Mouse (Mus musculus) MEL (cell line): Measurements from ENCODE around the gene Ica1l. TPM values are rescaled to one million over a fixed set of nuclear protein-coding genes. Genes with fewer than 3 reads are reported as not detected.
"Not testable (repeated sequence)": the region's sequence is repeated elsewhere in the genome, so short reads cannot be mapped to it uniquely, and the experiment has no call there.

Experiments
- DNase-seq: peaks from one replicate; pipeline ENCODE4 v3.0.0; 2011; ENCODE audit warnings: low read depth, low spot score
- H3K27ac ChIP-seq: 2 replicates; pipeline ENCODE4 v1.5.1; 2012; ENCODE audit warnings: low read depth, mild to moderate bottlenecking, control low read depth, low read length, moderate library complexity; ENCODE audit not compliant: control insufficient read depth
- H3K27me3 ChIP-seq, 2 experiments: fragments of 150-350 bp in 1 of 2; sonication (generic) in 1 of 2; 2 replicates each; pipeline ENCODE4 v1.6.1; 2012; ENCODE audit warnings: low read length in 2 of 2, mild to moderate bottlenecking in 2 of 2, improper control_type of control experiment in 1 of 2, moderate library complexity in 1 of 2; ENCODE audit not compliant: insufficient read depth in 2 of 2, control insufficient read depth in 1 of 2
- H3K36me3 ChIP-seq, 2 experiments: 2 replicates each; pipeline ENCODE4 v1.6.1; 2012 to 2014; ENCODE audit warnings: low read length in 2 of 2, improper control_type of control experiment in 1 of 2, inconsistent platforms in 1 of 2, mild to moderate bottlenecking in 1 of 2; ENCODE audit not compliant: insufficient read depth in 2 of 2, control insufficient read depth in 1 of 2
- H3K4me1 ChIP-seq, 2 experiments: fragments of 150-350 bp in 1 of 2; sonication (generic) in 1 of 2; 2 replicates each; pipeline ENCODE4 v1.6.1; 2012; ENCODE audit warnings: low read length in 2 of 2, improper control_type of control experiment in 1 of 2, mild to moderate bottlenecking in 1 of 2; ENCODE audit not compliant: insufficient read depth in 2 of 2, control insufficient read depth in 1 of 2
- H3K4me3 ChIP-seq, 2 experiments: fragments of 150-350 bp in 1 of 2; sonication (generic) in 1 of 2; 2 replicates each; pipeline ENCODE4 v1.5.1; 2012; ENCODE audit warnings: low read depth in 2 of 2, low read length in 2 of 2, mild to moderate bottlenecking in 2 of 2, moderate library complexity in 2 of 2, control low read depth in 1 of 2, improper control_type of control experiment in 1 of 2; ENCODE audit not compliant: control insufficient read depth in 1 of 2, insufficient read depth in 1 of 2
- H3K79me2 ChIP-seq: 2 replicates; pipeline ENCODE4 v1.6.1; 2012; ENCODE audit warnings: mild to moderate bottlenecking, low read length, moderate library complexity; ENCODE audit not compliant: control insufficient read depth, poor library complexity, insufficient read depth
- H3K9ac ChIP-seq: 2 replicates; pipeline ENCODE4 v1.6.1; 2012; ENCODE audit warnings: low read depth, mild to moderate bottlenecking, control low read depth, low read length, moderate library complexity; ENCODE audit not compliant: control insufficient read depth, poor library complexity, severe bottlenecking
- H3K9me3 ChIP-seq: fragments of 150-350 bp; sonication (generic); replicated peaks from 2 replicates; pipeline ENCODE4 v1.6.1; 2012; ENCODE audit warnings: mild to moderate bottlenecking, low read length, improper control_type of control experiment, moderate library complexity; ENCODE audit not compliant: insufficient read depth
- CHD1 ChIP-seq: IDR thresholded peaks from 2 replicates; pipeline ENCODE4 v1.6.1; 2012; ENCODE audit warnings: low read depth, mild to moderate bottlenecking, inconsistent platforms, low read length, improper control_type of control experiment
- CHD2 ChIP-seq: IDR thresholded peaks from 2 replicates; pipeline ENCODE4 v1.6.1; 2011; ENCODE audit warnings: low read length, improper control_type of control experiment
- ELF1 ChIP-seq: IDR thresholded peaks from 2 replicates; pipeline ENCODE4 v1.6.1; 2014; ENCODE audit warnings: low read depth, mild to moderate bottlenecking, inconsistent platforms, low read length, improper control_type of control experiment, moderate library complexity
- ETS1 ChIP-seq: IDR thresholded peaks from 2 replicates; pipeline ENCODE4 v1.6.1; 2012; ENCODE audit warnings: low read depth, mild to moderate bottlenecking, inconsistent platforms, low read length, improper control_type of control experiment, moderate library complexity
- GABPA ChIP-seq: IDR thresholded peaks from 2 replicates; pipeline ENCODE4 v1.6.1; 2012; ENCODE audit warnings: low read depth, mild to moderate bottlenecking, inconsistent platforms, low read length, improper control_type of control experiment, moderate library complexity
- JUND ChIP-seq: IDR thresholded peaks from 2 replicates; pipeline ENCODE4 v1.6.1; 2011; ENCODE audit warnings: low read depth, mild to moderate bottlenecking, improper control_type of control experiment, low read length
- POLR2A ChIP-seq, 2 experiments: IDR thresholded peaks; 2 replicates each; pipeline ENCODE4 v1.6.1; 2011 to 2012; ENCODE audit warnings: low read length in 2 of 2, mild to moderate bottlenecking in 2 of 2, control low read depth in 1 of 2, improper control_type of control experiment in 1 of 2, low read depth in 1 of 2, moderate library complexity in 1 of 2; ENCODE audit not compliant: control insufficient read depth in 1 of 2, insufficient read depth in 1 of 2, poor library complexity in 1 of 2
- SIN3A ChIP-seq: IDR thresholded peaks from 2 replicates; pipeline ENCODE4 v1.6.1; 2012; ENCODE audit warnings: low read length, improper control_type of control experiment, inconsistent platforms
- TBP ChIP-seq: IDR thresholded peaks from 2 replicates; pipeline ENCODE4 v1.8.0; 2011; ENCODE audit warnings: low read depth, low read length, improper control_type of control experiment
- TCF12 ChIP-seq: IDR thresholded peaks from 2 replicates; pipeline ENCODE4 v1.6.1; 2014; ENCODE audit warnings: low read depth, mild to moderate bottlenecking, inconsistent platforms, low read length, improper control_type of control experiment, moderate library complexity
- USF1 ChIP-seq: IDR thresholded peaks from 2 replicates; pipeline ENCODE4 v1.6.1; 2014; ENCODE audit warnings: low read depth, mild to moderate bottlenecking, inconsistent platforms, low read length, improper control_type of control experiment, moderate library complexity
- USF2 ChIP-seq, 2 experiments: IDR thresholded peaks; 2 replicates each; pipeline ENCODE4 v1.6.1; 2011 to 2012; ENCODE audit warnings: improper control_type of control experiment in 2 of 2, low read length in 2 of 2, borderline replicate concordance in 1 of 2, inconsistent platforms in 1 of 2, low read depth in 1 of 2, mild to moderate bottlenecking in 1 of 2; ENCODE audit not compliant: insufficient read depth in 1 of 2
- ZMIZ1 ChIP-seq: IDR thresholded peaks from 2 replicates; pipeline ENCODE4 v1.6.1; 2012; ENCODE audit warnings: low read depth, mild to moderate bottlenecking, inconsistent platforms, low read length, improper control_type of control experiment, moderate library complexity
- ZNF384 ChIP-seq: IDR thresholded peaks from 2 replicates; pipeline ENCODE4 v1.6.1; 2012; ENCODE audit warnings: low read depth, mild to moderate bottlenecking, inconsistent platforms, low read length, improper control_type of control experiment
- polyA plus RNA-seq, 2 experiments: library from polyadenylated mRNA; stranded (reverse) in 1 of 2; unstranded in 1 of 2; fragments of >175 nt in 1 of 2; fragments of >200 nt in 1 of 2; gene quantifications; 2 replicates each; pipeline versions ENCODE4 v1.2.1 to v1.2.4; 2012; ENCODE audit warnings: low replicate concordance in 2 of 2, low read depth in 1 of 2; ENCODE audit not compliant: insufficient read length in 2 of 2, insufficient read depth in 1 of 2, missing spikeins in 1 of 2
- total RNA-seq: library from RNA; depleted of rRNA; stranded (reverse); fragments of 300-350 nt; gene quantifications from 2 replicates; pipeline ENCODE4 v1.2.3, GENCODE M21; 2012

Ica1l gene
- total and polyA plus RNA-seq, 3 experiments = 4.9 to 6.2 TPM; not detected in 1

GRCm38 (mm10) chr1:60075590-60075989 lies 32.6 kb upstream of the Ica1l start:
- TF ChIP-seq GABPA = no peak
- TF ChIP-seq, all 39 proteins: peak for 0
- H3K4me1 ChIP-seq = no peaks in the 10 kb centered on the region
- H3K9me3 ChIP-seq = no peaks in the 10 kb centered on the region
- no peak overlapping the region for H3K27ac ChIP-seq
- no peak overlapping the region for H3K9ac ChIP-seq
- H3K36me3 ChIP-seq = peaks cover 0 to 28% of the 10 kb centered on the region in 2 experiments; a peak in 2 of 4 replicates
- no peaks in the 10 kb centered on the region for H3K79me2 ChIP-seq
- no peaks in the 10 kb centered on the region for H3K27me3 ChIP-seq
- H3K4me3 ChIP-seq = no peak overlapping the region
- DNase-seq = no peak

- Histone ChIP-seq H3K79me2 (no peaks in the 10 kb centered on the region), H3K4me3 (no peak overlapping the region), H3K27ac (no peak overlapping the region), H3K4me1 (no peaks in the 10 kb centered on the region), H3K27me3 (no peaks in the 10 kb centered on the region), H3K36me3 (peaks cover 4 to 25% of the 10 kb centered on the region in 2 experiments)
- no peak for DNase-seq
- no peak for TF ChIP-seq SIN3A
- no peak for TF ChIP-seq USF1
- no peak for TF ChIP-seq CHD1
- no peak for TF ChIP-seq ZMIZ1
- no peak for TF ChIP-seq JUND
- no peak for TF ChIP-seq ZNF384
- no peak for TF ChIP-seq ETS1
- no peak for TF ChIP-seq GABPA
- no peak for TF ChIP-seq TBP
- TF ChIP-seq TCF12 = no peak
- no peak for TF ChIP-seq ELF1
- no peak for TF ChIP-seq USF2 (IDR thresholded peaks at IDR 0.05; ENCODE audit: borderline replicate concordance in 1 of 2, insufficient read depth in 1 of 2, low read depth in 1 of 2, low read length in 2 of 2)
- no peak for TF ChIP-seq CHD2
- TF ChIP-seq, all 39 proteins: peak for 0
- Histone ChIP-seq H3K9me3 (no peaks in the 10 kb centered on the region), H3K9ac (no peak overlapping the region)
Observed at GRCm38 (mm10) chr1:60074935-60075334, 32.0 kb upstream of the Ica1l start.

GRCm38 (mm10) chr1:60070725-60071124 lies 27.7 kb upstream of the Ica1l start:
- not testable (repeated sequence) for H3K27me3 ChIP-seq, H3K9ac ChIP-seq, H3K9me3 ChIP-seq, H3K36me3 ChIP-seq, H3K4me3 ChIP-seq, H3K79me2 ChIP-seq, H3K4me1 ChIP-seq
- peak in 1 of 2 experiments; percentile 38; a peak in 1 of 4 replicates for TF ChIP-seq POLR2A (IDR thresholded peaks at IDR 0.05; ENCODE audit: control insufficient read depth in 1 of 2, insufficient read depth in 1 of 2, low read depth in 1 of 2, low read length in 2 of 2, poor library complexity in 1 of 2)
- peak overlapping the region; percentile 51 for H3K27ac ChIP-seq
- DNase-seq = peak; percentile 81
